Mouse (Mus musculus): ENCODE data around the gene Sdccag8. TPM values are rescaled to one million over a fixed set of nuclear protein-coding genes. Genes with fewer than 3 reads are reported as not detected.

The Sdccag8 gene
- polyA plus RNA-seq, 1 experiment from 2014 or later, result 22.8 TPM

GRCm38 (mm10) chr1:176852813-176853590, 38.5 kb downstream of the Sdccag8 start:
- WGBS, result 90% methylated on average over 9 of the region's 9 CpGs
- Histone ChIP-seq H3K27ac (replicated peaks) (no peak overlapping the region), H3K4me1 (no peaks in the 10 kb centered on the region), H3K27me3 (ENCODE audit: low read depth, poor library complexity, severe bottlenecking) (no peaks in the 10 kb centered on the region), H3K4me3 (no peak overlapping the region), H3K36me3 (peaks cover 36% of the 10 kb centered on the region), H3K9me3 (replicated peaks) (peaks cover 9% of the 10 kb centered on the region; the same call in 1 of the 2 replicates)
- DNase-seq (ENCODE audit: low spot score), result no peak

- DNase-seq (ENCODE audit: low spot score), result peak; percentile 38
- Histone ChIP-seq H3K4me3 (no peak overlapping the region), H3K27me3 (ENCODE audit: low read depth, poor library complexity, severe bottlenecking) (no peaks in the 10 kb centered on the region), H3K9me3 (replicated peaks) (no peaks in the 10 kb centered on the region), H3K36me3 (no peaks in the 10 kb centered on the region), H3K27ac (replicated peaks) (no peak overlapping the region), H3K4me1 (no peaks in the 10 kb centered on the region)
- 68% methylated on average over 9 of the region's 9 CpGs for WGBS
These were observed 47.7 kb downstream of the Sdccag8 start for GRCm38 (mm10) chr1:176861981-176862644.

- WGBS, result 84% methylated on average over 11 of the region's 11 CpGs
- Histone ChIP-seq H3K27ac (replicated peaks) (no peak overlapping the region), H3K27me3 (ENCODE audit: low read depth, poor library complexity, severe bottlenecking) (no peaks in the 10 kb centered on the region), H3K9me3 (replicated peaks) (no peaks in the 10 kb centered on the region), H3K36me3 (0 out of 2 replicates have a peak, but pooled peaks cover 8% of the 10 kb centered on the region), H3K4me3 (no peak overlapping the region), H3K4me1 (peaks cover 20% of the 10 kb centered on the region)
- DNase-seq (ENCODE audit: low spot score), result no peak
These were observed 56.0 kb downstream of the Sdccag8 start for GRCm38 (mm10) chr1:176870501-176870900.

- Histone ChIP-seq H3K27ac (replicated peaks) (no peak overlapping the region), H3K9me3 (replicated peaks) (no peaks in the 10 kb centered on the region), H3K4me3 (no peak overlapping the region), H3K36me3 (0 out of 2 replicates have a peak, but pooled peaks cover 8% of the 10 kb centered on the region), H3K4me1 (peaks cover 20% of the 10 kb centered on the region), H3K27me3 (ENCODE audit: low read depth, poor library complexity, severe bottlenecking) (no peaks in the 10 kb centered on the region)
- 58% methylated on average over 3 of the region's 3 CpGs for WGBS
- peak; percentile 6 for DNase-seq (ENCODE audit: low spot score)
These were observed 57.5 kb downstream of the Sdccag8 start for GRCm38 (mm10) chr1:176871975-176872374.

- DNase-seq (ENCODE audit: low spot score), result peak; percentile 11
These were observed 59.0 kb downstream of the Sdccag8 start for GRCm38 (mm10) chr1:176873463-176873862.

GRCm38 (mm10) chr1:176874155-176874554, 59.7 kb downstream of the Sdccag8 start:
- Histone ChIP-seq H3K36me3 (no peaks in the 10 kb centered on the region), H3K27me3 (ENCODE audit: low read depth, poor library complexity, severe bottlenecking) (no peaks in the 10 kb centered on the region), H3K4me1 (peaks cover 29% of the 10 kb centered on the region), H3K9me3 (replicated peaks) (no peaks in the 10 kb centered on the region), H3K4me3 (no peak overlapping the region), H3K27ac (replicated peaks) (0 out of 2 replicates have a peak overlapping the region, but pooled peaks have one; percentile 23)
- DNase-seq (ENCODE audit: low spot score), result no peak

More at GRCm38 (mm10) chr1:176873463-176873862, 59.0 kb downstream of the Sdccag8 start:
- Histone ChIP-seq H3K27me3 (ENCODE audit: low read depth, poor library complexity, severe bottlenecking) (no peaks in the 10 kb centered on the region), H3K9me3 (replicated peaks) (no peaks in the 10 kb centered on the region), H3K4me1 (peaks cover 22% of the 10 kb centered on the region), H3K27ac (replicated peaks) (0 out of 2 replicates have a peak overlapping the region, but pooled peaks have one; percentile 23), H3K36me3 (0 out of 2 replicates have a peak, but pooled peaks cover 5% of the 10 kb centered on the region), H3K4me3 (no peak overlapping the region)
- WGBS, result 85% methylated on average over 9 of the region's 9 CpGs

GRCm38 (mm10) chr1:176877756-176878155, 63.3 kb downstream of the Sdccag8 start:
- Histone ChIP-seq H3K27ac (replicated peaks) (no peak overlapping the region), H3K4me3 (no peak overlapping the region), H3K4me1 (peaks cover 53% of the 10 kb centered on the region), H3K36me3 (no peaks in the 10 kb centered on the region), H3K9me3 (replicated peaks) (no peaks in the 10 kb centered on the region), H3K27me3 (ENCODE audit: low read depth, poor library complexity, severe bottlenecking) (no peaks in the 10 kb centered on the region)
- peak; percentile 13 for DNase-seq (ENCODE audit: low spot score)
- WGBS, result 46% methylated on average over 3 of the region's 3 CpGs

GRCm38 (mm10) chr1:176879005-176879404, 64.5 kb downstream of the Sdccag8 start:
- no peak for DNase-seq (ENCODE audit: low spot score)
- no peak overlapping the region for H3K4me3 ChIP-seq
- no peaks in the 10 kb centered on the region for H3K27me3 ChIP-seq (ENCODE audit: low read depth, poor library complexity, severe bottlenecking)
- WGBS, result 45% methylated on average over 2 of the region's 2 CpGs
- H3K27ac ChIP-seq (replicated peaks), result peak overlapping the region; percentile 86
- H3K36me3 ChIP-seq, result no peaks in the 10 kb centered on the region
- peaks cover 46% of the 10 kb centered on the region for H3K4me1 ChIP-seq
- H3K9me3 ChIP-seq (replicated peaks), result no peaks in the 10 kb centered on the region

GRCm38 (mm10) chr1:176879614-176880013, 65.2 kb downstream of the Sdccag8 start:
- Histone ChIP-seq H3K27ac (replicated peaks) (peak overlapping the region; percentile 86), H3K9me3 (replicated peaks) (no peaks in the 10 kb centered on the region), H3K36me3 (no peaks in the 10 kb centered on the region), H3K4me1 (peaks cover 42% of the 10 kb centered on the region), H3K4me3 (peak overlapping the region; percentile 21), H3K27me3 (ENCODE audit: low read depth, poor library complexity, severe bottlenecking) (no peaks in the 10 kb centered on the region)
- WGBS, result 24% methylated on average over 6 of the region's 6 CpGs
- DNase-seq (ENCODE audit: low spot score), result peak; percentile 37

- Histone ChIP-seq H3K36me3 (no peaks in the 10 kb centered on the region), H3K4me1 (peaks cover 43% of the 10 kb centered on the region), H3K27ac (replicated peaks) (peak overlapping the region; percentile 86), H3K4me3 (peak overlapping the region; percentile 21; the same call in 1 of the 2 replicates), H3K27me3 (ENCODE audit: low read depth, poor library complexity, severe bottlenecking) (no peaks in the 10 kb centered on the region), H3K9me3 (replicated peaks) (no peaks in the 10 kb centered on the region)
- 9% methylated on average over 5 of the region's 5 CpGs for WGBS
- DNase-seq (ENCODE audit: low spot score), result peak; percentile 58
These were observed 65.6 kb downstream of the Sdccag8 start for GRCm38 (mm10) chr1:176880101-176880500.

- Histone ChIP-seq H3K36me3 (no peaks in the 10 kb centered on the region), H3K4me1 (peaks cover 49% of the 10 kb centered on the region), H3K27me3 (ENCODE audit: low read depth, poor library complexity, severe bottlenecking) (no peaks in the 10 kb centered on the region), H3K27ac (replicated peaks) (peak overlapping the region; percentile 86), H3K9me3 (replicated peaks) (no peaks in the 10 kb centered on the region), H3K4me3 (no peak overlapping the region)
- 18% methylated on average over 6 of the region's 6 CpGs for WGBS
- peak; percentile 52 for DNase-seq (ENCODE audit: low spot score)
These were observed 66.5 kb downstream of the Sdccag8 start for GRCm38 (mm10) chr1:176880943-176881342.

- no peaks in the 10 kb centered on the region for H3K9me3 ChIP-seq (replicated peaks)
- no peaks in the 10 kb centered on the region for H3K27me3 ChIP-seq (ENCODE audit: low read depth, poor library complexity, severe bottlenecking)
- no peak overlapping the region for H3K4me3 ChIP-seq
- H3K4me1 ChIP-seq, result peaks cover 33% of the 10 kb centered on the region
- peak overlapping the region; percentile 38; the same call in 1 of the 2 replicates for H3K27ac ChIP-seq (replicated peaks)
- whole genome bisulfite sequencing, result 87% methylated on average over 17 of the region's 17 CpGs
- DNase-seq (ENCODE audit: low spot score), result no peak
- H3K36me3 ChIP-seq, result no peaks in the 10 kb centered on the region
These were observed 70.9 kb downstream of the Sdccag8 start for GRCm38 (mm10) chr1:176885207-176885933.

All from midbrain, embryonic 10.5 days (tissue).